In the genomic region with DNA sequence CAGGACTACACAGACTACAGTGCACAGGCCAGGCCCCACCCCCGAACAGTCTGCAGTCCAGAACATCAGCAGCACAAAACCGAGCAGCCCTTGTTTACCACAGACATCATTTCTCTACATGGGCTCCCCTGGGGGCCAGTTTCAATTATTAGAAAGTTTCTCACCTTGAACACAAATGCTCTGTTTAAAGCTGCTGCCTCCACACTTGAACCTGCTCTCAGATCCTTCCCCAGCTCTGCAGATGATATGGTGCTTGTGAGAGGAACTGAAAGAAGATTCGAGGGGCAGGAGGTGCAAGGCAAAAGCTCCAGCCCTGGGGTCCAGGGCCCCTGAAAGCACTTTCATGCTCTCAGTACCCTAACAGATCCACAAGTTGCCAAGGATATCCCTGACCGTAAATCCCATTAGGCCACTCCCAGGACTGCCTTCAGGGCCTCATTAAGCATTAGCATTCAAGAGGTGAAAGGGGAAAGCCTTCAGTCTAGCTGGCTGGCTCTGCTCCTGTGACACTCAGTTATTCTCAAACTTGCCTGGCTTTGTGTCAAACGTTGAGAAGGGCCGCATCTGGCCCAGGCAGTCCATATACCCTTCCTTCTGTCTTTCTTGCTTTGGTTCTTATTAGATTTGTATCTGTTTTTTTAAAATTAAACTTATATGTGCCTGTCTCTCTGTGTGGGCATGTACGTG, we compare ENCODE assay signal across 9 mouse cellular contexts. TPM values are rescaled to one million over a fixed set of nuclear protein-coding genes. Genes with fewer than 3 reads are reported as not detected.
DNase-seq lines count a peak whose midpoint lies in the region; ATAC-seq and TF ChIP-seq lines count a peak whose summit lies in the region.
"Had no signal": no experiment of that assay in that cellular context is flagged by ENCODE, and none has a peak within 500 bp of the region (broad histone marks: within the 10 kb centered on the region; RNA-seq: fewer than 3 reads in every experiment).

No protein-coding gene starts in this region.

- H3K27ac ChIP-seq in lung, embryonic 15.5 days = peak overlapping the region; percentile 77

- 36% methylated on average over 7 of the region's 7 CpGs for WGBS in lung, embryonic 15.5 days
- 49% methylated on average over 7 of the region's 7 CpGs for WGBS in lung, adult 2 months

- peaks cover 70% of the 10 kb centered on the region for H3K4me1 ChIP-seq in lung, embryonic 15.5 days
- peaks cover 9% of the 10 kb centered on the region for H3K4me1 ChIP-seq in lung, adult 2 months (ENCODE audit: control insufficient read depth, insufficient read depth, low read length)

- no peak overlapping the region for H3K4me3 ChIP-seq in lung, embryonic 15.5 days
- no peak overlapping the region for H3K4me3 ChIP-seq in lung, adult 2 months (replicated peaks; ENCODE audit: extremely low read depth, low read depth, low read length)
- H3K4me3 ChIP-seq: erythroblast, embryonic 14.5 days had no signal

- H3K4me2 ChIP-seq in lung, embryonic 15.5 days = no peak overlapping the region

- H3K9ac ChIP-seq in lung, embryonic 15.5 days = no peak overlapping the region

- no peaks in the 10 kb centered on the region for H3K27me3 ChIP-seq in lung, embryonic 15.5 days

- H3K9me3 ChIP-seq in lung, embryonic 15.5 days = no peaks in the 10 kb centered on the region

- DNase-seq in embryo, embryonic 10 days (ENCODE audit: low spot score) = peak; percentile 36
- DNase-seq in embryo, embryonic 11 days = no peak
- no peak for DNase-seq in lung, adult 2 months
- DNase-seq in kidney, postnatal 10 days = peak; percentile 55
- peak; percentile 74 to 78 for DNase-seq in spleen, postnatal 36 days (ENCODE audit: low spot score in 2 of 2)
- no peak for DNase-seq in frontal cortex, postnatal 36 days (ENCODE audit: low spot score in 2 of 2)
- no peak for DNase-seq in urinary bladder, postnatal 14 days (ENCODE audit: low spot score)

- no peaks in the 10 kb centered on the region for H3K36me3 ChIP-seq in lung, embryonic 15.5 days

- ATAC-seq in lung, embryonic 15.5 days (ENCODE audit: borderline replicate concordance, extremely low read depth, low FRiP score, low TSS enrichment) = peak; percentile 76

- no peak for TF ChIP-seq CTCF in lung, adult 2 months (IDR thresholded peaks at IDR 0.05; ENCODE audit: insufficient read depth, low read length)

- TF ChIP-seq POLR2A in lung, adult 2 months (IDR thresholded peaks at IDR 0.05; ENCODE audit: borderline replicate concordance, extremely low read depth, low read depth, low read length) = no peak

RNA-seq across cellular contexts. Expression of a gene that starts 13.5 kb away (rescaled TPM):
- 8.0 and 8.3 TPM in 2 replicates for polyA plus RNA-seq in lung, embryonic 15.5 days (2015; fragmentation: Nextera tagmentation; extraction: Ambion mirVana)
- 24.0 and 25.9 TPM in 2 replicates for polyA plus RNA-seq in lung, adult 2 months (2012; rRNA removed)

Comparison
In these comparisons a context has a peak if more than half of its experiments do, and no peak if none do; other contexts are left out.
1. DNase-seq: peak in embryo, embryonic 10 days (single experiment), kidney, postnatal 10 days (single experiment) and spleen, postnatal 36 days (2 of 2); none in embryo, embryonic 11 days (single experiment), lung, adult 2 months (single experiment), frontal cortex, postnatal 36 days (0 of 2) and urinary bladder, postnatal 14 days (single experiment).